Mouse (Mus musculus) A20 (cell line): ENCODE measurements at regions not wholly inside any gene's neighbourhood (a gene's known extent, or its start where the extent isn't known, plus 50 kb on each side); places are given as distances from the start of the nearest gene placed in this dataset.
"Not testable (repeated sequence)": the region's sequence is repeated elsewhere in the genome, so short reads cannot be mapped to it uniquely, and the experiment has no call there.

ENCODE experiments used
- DNase-seq: peaks from one replicate; pipeline ENCODE4 v3.0.0-alpha.2; 2011; ENCODE audit warnings: low read depth, low spot score

DNA sequence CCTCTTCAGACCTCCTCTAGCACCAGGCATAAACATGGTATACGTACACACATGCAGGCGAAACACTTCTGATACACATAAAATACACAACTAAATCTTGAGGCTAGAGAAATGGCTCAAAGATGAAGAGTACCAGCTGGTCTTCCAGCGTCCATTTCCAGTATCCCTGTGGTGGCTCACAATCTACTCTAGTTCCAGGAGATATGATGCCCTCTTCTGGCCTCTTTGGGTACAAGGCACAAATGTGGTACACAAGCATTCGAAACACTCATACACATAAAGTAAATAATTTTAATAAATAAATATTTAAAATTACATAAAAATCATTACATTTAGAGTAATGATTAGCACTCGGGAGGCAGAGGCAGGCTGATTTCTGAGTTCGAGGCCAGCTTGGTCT is 50.7 kb upstream of the Rabgap1l start:
- peak; percentile 63 for DNase-seq

DNA sequence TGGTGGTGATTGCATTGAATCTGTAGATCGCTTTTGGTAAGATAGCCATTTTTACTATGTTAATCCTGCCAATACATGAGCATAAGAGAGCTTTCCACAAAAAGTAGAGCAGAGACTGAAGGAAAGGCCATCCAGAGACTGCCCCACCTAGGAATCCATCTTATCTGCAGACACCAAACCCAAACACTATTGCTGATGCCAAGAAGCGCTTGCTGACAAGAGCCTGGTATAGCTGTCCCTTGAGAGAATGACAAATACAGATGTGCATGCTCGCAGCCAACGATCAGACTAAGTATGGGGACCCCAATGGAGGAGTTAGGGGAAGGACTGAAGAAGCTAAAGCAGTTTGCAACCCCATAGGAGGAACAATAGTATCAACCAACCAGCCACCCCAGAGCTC is 51.7 kb upstream of the Rabgap1l start:
- DNase-seq, result not testable (repeated sequence)

DNA sequence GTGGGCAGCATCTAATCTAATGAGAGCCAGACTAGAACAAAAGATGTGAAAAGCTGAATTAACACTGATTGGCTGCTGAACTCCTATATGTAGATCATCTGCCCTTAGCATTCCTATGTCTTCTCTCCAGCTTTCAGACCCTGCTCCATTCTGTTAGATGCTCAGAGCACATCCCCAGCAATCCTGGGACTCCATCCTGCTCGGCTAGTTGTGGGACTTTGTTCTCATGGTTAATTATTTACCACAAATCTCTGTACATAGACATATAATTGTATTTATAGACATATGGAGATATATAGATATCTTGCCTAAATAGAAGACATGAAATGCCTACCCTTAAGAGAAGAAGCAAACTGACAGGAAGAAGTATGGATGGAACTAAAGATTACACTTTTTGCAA is 55.5 kb upstream of the Rc3h1 start:
- no peak for DNase-seq

DNA sequence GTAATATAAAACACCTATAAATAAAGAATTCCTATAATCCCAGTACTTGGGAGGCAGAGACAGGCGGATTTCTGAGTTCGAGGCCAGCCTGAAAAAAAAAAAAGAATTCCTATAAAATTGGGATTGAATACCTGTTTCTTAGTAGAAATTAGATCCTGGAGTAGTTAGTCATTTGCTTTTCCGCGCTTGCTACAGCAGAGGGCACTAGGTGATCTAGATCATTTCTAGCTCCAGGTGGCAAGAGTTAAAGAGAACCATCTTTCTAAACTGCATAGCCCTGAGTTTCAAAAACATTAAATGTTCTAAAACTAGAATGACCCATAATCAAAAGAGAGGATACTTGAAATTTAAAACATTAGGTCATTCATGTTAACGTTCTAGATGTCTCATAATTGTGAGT is 51.8 kb upstream of the Rc3h1 start:
- DNase-seq, result peak; percentile 40

DNA sequence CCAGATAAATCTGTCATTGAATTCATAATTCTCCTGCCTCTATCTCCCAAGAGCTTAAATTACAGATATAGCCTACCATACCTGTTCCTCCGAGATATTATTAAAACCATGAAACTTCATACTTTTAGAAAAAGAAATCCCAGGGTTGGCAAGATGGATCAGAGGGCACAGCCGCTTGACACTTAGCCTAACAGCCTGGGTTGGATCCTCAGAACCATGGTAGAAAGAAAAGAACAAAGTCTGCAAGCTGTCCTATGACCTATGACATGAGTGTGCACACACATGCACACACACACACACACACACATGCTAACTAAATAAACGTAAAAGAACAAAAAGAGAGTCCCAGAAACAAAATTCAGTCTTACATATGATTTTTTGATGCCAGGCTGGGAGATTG is 50.8 kb upstream of the Rc3h1 start:
- no peak for DNase-seq

DNA sequence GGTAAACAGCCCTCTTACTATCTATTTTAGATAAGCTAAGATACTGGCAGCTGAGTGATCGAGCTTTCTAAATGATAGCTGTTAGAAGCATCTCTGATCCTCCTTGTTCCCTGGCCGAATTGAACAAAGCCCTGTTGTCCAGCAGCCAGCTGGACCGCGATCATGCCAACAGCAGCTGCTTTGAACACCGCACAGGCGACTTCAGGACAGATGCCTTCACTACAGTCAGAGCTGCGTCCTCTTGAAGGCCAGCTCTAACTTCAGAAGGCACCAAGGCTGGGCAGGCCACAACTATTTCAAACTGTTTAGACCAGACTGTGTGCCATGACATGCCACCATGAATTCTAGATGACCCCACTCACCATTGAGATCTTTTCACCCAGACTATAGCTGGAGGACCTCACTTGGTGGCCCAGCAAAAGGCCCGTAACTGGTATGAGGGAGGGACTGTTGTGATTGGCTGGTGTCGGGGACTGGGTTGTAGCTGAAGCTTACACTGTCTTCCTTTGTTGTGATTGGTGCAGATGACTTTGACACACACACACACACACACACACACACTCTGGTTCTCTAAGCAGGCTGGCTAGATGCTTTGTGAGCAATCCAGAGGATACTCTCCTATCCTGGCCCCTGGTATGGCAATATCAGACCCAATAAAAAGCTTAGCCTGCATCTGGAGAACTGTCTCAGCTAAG is 50.1 kb upstream of the Rc3h1 start:
- no peak for DNase-seq
